Mouse (Mus musculus): ENCODE data around the gene Defb28.

Defb28 gene

GRCm38 (mm10) chr2:152517981-152518380 is at the start of gene Defb28:
TSS of gene Defb28 (plus strand) at chr2:152518255.
- no peak for DNase-seq (ENCODE audit: low read depth, low spot score)

GRCm38 (mm10) chr2:152470973-152471372 is 47.1 kb upstream of the Defb28 start:
- peak; percentile 30 for DNase-seq (ENCODE audit: low read depth, low spot score)

- no peak for DNase-seq (ENCODE audit: low read depth, low spot score)
Observed at GRCm38 (mm10) chr2:152472434-152472833, 45.6 kb upstream of the Defb28 start.

DNA sequence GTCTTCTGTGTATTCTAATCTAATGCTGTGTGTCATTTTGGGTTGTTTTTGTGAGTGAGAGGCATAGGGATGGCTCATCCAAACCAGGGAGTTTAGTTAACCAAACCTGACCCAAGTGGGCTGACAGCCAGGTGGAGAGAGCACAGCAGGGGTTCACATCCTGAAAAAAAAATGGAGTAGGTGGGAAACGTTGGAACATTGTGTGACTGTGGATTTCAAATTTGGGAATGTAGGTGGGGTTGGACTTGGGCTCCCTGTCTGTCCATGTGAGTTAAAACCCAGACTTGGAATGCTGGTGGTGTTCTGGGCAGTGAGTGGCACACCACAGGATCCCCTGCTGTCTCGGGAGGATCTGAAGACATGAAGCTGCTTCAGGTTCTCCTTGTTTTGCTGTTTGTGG is 41.3 kb upstream of the Defb28 start, which contains the start of gene Defb20:
TSS of gene Defb20 (plus strand) at position 301 of the 400 bp plus-strand sequence.
- DNase-seq (ENCODE audit: low read depth, low spot score): no peak

DNA sequence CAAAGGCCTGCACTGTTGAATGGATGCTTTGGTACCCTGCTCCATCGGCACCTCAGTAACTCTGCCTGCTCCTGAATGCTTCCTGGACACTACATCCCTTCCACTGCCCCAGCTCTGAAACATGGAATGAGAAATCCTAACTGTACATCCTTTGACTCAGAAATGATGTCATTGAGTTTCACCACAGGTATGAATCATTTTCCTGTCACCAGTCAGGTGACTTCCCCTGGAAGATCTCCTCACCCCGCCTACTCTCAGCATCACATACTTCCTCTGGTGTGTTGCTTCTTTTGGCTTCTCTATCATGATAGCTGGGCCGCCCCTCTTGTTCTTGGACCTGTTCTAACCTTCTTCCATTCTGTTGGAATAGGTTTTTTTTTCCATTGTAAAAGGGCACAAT is 37.2 kb upstream of the Defb28 start:
- no peak for DNase-seq (ENCODE audit: low read depth, low spot score)

- DNase-seq (ENCODE audit: low read depth, low spot score): no peak
Observed at GRCm38 (mm10) chr2:152481726-152482125, 36.3 kb upstream of the Defb28 start.

GRCm38 (mm10) chr2:152487024-152487423 is 31.0 kb upstream of the Defb28 start:
- no peak for DNase-seq (ENCODE audit: low read depth, low spot score)

DNA sequence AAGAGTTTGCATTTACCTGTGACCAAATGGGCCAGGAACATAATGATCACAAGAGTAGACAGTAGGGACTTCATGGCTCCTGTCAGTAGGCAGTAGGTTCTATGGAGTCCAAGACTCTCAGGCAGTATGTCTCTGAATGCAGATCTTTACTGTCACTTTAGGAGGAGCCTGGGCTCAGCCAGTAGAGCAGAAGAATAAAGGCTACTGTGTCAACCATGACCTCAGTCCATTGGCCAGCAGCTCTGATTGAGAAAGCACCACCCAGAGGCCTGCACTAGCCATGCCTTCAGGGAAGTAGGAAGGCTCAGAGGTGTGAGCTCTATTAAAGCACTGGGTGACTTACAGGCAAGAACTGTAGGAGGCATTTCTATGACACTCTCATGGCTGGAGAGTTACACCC is 28.0 kb upstream of the Defb28 start, which contains the start of gene Defb22:
TSS of gene Defb22 (minus strand) at position 101 of the 400 bp plus-strand sequence.
- DNase-seq (ENCODE audit: low read depth, low spot score): no peak

DNA sequence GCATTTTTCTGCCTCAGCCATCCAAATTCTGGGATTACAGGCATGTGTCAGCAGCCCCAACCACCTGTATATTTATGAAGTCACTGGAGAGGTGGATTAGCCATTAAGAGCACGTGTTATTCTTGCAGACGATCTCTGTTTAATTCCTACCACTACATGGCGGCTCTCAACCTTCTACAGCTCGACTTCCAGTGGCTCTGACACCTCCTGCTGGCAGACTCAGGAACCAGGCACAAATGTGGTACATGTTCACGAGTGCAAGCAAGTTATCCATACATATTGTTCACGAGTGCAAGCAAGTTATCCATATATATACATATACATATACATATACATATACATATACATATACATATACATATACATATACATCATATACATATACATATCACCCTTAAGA is 24.9 kb upstream of the Defb28 start:
- DNase-seq (ENCODE audit: low read depth, low spot score): no peak

- DNase-seq (ENCODE audit: low read depth, low spot score): no peak
Observed at GRCm38 (mm10) chr2:152498020-152498419, 20.0 kb upstream of the Defb28 start.

DNA sequence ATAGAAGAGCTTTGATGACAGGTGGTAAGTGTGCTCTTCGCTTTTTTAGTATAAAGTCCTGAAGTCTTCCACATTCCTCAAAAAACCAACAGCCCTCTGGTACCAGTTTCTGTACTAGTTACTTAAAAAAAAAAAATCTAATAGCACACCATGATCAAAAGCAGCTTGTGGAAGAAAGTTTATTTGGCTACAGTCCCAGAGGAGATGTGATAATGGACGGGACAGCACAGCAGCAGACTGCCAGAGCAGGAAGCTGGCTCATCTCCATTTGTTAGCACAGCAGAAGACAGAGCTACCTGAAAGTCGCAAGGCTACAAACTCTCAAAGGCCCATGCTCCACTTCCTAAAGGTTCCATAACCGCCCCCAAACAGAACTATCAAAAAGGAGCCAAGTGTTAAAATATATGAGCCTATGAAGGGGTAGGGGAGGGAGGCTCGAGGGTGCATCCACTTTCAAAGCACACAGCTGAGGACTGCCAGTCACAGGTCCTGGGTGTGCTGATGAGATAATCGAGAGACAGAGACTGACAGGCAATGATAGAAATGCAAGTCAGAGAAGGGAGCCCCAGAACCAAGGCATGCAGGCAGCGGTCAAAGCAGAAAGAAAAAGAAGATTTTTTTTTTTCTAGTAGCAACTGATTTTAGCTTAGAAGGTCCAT is 17.7 kb upstream of the Defb28 start:
- DNase-seq (ENCODE audit: low read depth, low spot score): no peak

DNA sequence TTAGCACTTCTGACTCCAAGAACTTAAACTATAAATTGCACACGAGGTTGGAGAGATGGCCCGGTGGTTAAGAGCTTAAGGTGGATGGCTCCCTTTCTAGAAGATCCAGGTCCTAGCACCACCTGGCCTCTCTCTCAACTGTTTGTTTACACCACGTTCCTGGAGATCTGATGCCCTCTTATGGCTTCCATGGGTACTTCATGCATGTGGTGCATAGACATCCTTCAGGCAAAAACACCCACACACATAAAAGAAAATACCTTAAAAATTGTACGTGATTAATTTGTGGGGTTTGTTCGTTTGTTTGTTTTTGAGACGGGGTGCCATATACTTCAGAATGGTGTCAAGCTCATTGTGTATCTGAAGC is 17.2 kb upstream of the Defb28 start:
- DNase-seq (ENCODE audit: low read depth, low spot score): no peak

DNA sequence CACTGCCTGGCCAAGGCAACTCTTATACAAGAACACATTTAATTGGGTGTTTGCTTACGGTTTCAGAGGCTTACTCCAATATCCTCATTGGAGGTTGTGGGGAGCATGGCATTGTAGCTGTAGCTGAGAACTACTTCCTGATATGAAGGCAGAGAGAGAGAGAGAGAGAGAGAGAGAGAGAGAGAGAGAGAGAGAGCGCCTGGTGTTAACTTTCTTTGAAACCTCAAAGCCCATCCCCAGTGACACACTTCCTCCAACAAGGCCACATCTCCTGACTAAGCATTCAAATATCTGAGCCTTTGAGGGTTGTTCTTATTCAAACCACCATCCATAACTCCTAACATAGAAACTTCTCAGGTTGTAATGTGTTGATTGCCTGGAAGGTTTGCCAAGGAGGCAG is 14.1 kb upstream of the Defb28 start:
- DNase-seq (ENCODE audit: low read depth, low spot score): no peak

- no peak for DNase-seq (ENCODE audit: low read depth, low spot score)
Observed at GRCm38 (mm10) chr2:152511592-152511991, 6.5 kb upstream of the Defb28 start, which contains the start of gene Defb26. TSS of gene Defb26 (minus strand) at chr2:152511692.

GRCm38 (mm10) chr2:152516084-152516483 is 2.0 kb upstream of the Defb28 start:
- no peak for DNase-seq (ENCODE audit: low read depth, low spot score)

GRCm38 (mm10) chr2:152539944-152540710 is 22.1 kb downstream of the Defb28 start, which contains the start of gene Defb29:
TSS of gene Defb29 (minus strand) at chr2:152540098.
- DNase-seq (ENCODE audit: low read depth, low spot score): no peak

DNA sequence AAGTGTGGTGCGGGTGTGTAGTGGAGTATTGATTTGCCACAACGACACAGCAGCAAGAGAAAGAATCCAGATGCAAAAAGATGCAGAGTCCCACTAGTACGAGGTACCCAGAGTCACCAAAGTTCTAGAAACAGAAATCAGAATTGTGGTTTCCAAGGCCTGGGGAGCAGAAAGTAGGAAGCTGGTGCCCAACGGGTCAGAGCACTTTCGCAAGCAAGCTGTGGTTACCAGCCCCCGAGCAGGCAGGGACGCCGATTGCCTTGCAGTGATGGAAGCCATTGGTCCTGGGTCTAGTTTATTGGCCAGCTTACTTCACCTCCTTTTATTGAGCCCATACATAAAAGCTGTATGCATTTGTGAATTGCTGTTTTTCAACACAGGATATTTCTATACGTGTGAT is 23.9 kb downstream of the Defb28 start:
- no peak for DNase-seq (ENCODE audit: low read depth, low spot score)

DNA sequence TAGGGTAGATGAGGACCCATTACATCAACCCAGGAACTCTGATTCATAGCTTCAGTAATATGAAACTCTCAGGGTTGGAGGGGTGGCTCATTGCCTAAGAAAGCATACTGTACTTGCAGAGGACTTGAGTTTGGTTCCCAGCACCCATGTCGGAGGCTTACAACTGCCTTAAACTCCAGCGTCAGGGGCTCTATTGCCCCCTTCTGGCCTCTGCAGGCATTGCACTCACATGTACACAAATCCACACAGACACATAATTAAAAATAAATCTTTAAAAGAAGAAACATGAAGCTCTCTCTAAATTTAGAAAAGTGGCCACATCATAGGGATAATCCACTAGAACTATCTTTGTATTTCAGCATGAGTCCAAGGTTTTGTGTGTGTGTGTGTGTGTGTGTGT is 24.8 kb downstream of the Defb28 start:
- DNase-seq (ENCODE audit: low read depth, low spot score): no peak

DNA sequence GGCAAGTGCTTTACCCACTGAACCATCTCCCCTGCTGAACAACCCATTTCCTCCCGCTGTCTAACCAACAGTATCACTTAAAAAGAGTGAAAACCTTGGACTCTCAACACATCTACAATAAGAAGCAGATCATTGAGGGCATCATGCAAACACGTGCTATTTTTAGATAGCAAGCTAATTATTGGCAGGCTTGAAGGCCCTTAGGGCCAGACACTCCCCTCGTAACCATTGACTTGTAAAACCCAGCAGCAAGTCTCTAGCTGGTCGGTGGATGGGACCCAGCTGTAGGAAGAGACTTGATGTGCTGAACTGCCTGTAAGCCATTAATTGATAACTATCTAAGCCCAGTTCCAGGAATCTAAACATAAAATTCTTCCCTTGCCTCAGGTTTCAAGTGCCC is 25.4 kb downstream of the Defb28 start:
- DNase-seq (ENCODE audit: low read depth, low spot score): no peak

- no peak for DNase-seq (ENCODE audit: low read depth, low spot score)
Observed at GRCm38 (mm10) chr2:152544691-152545090, 26.6 kb downstream of the Defb28 start.

- no peak for DNase-seq (ENCODE audit: low read depth, low spot score)
Observed at GRCm38 (mm10) chr2:152548124-152548523, 30.1 kb downstream of the Defb28 start.

DNA sequence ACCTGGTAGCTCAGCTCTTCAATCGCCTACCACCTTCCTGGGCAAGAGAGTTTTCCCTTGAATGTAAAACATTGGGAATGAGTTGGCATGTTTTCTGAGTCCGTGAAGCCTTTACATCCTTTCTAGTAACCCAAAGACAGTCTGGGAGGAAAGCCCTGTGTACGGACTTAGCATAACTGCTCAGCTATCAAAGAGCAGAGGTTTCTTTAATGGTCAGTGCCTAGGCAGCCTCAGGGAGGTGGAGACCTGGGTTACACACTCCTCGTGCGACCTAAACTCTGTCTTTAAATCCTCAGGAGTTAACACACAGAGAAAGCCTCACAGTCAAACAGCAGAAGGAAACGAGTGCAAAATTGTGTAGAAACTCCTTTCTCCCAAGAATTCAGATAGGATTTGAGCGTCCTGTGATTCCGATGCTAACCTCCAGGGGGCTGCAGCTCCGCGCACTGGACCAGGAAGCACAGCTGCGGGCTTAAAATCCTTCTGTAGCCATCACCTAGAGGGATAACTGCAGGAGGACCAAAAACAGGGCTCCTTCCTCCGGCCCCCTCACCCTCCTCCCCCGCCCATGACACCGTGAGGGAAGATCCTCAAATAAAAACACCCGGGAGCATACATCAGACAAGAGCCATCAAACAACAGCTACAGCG is 35.8 kb downstream of the Defb28 start:
- DNase-seq (ENCODE audit: low read depth, low spot score): peak; percentile 46

Measured in embryo, embryonic 11.5 days (tissue).